Mouse (Mus musculus) monocyte, adult 5-6 weeks (primary cell): ENCODE measurements at regions not wholly inside any gene's neighbourhood (a gene's known extent, or its start where the extent isn't known, plus 50 kb on each side); places are given as distances from the start of the nearest gene placed in this dataset.

Experiments
- ATAC-seq: fragments of 153-309, 156-312 bp; replicated peaks from 2 replicates; pipeline ENCODE4 v1.8.0; 2017; ENCODE audit warnings: mild to moderate bottlenecking; ENCODE audit not compliant: low TSS enrichment, insufficient number of reproducible peaks, severe bottlenecking, poor library complexity, low FRiP score

GRCm38 (mm10) chr13:44246714-44247251 lies 462.2 kb downstream of the Cd83 start:
- no peak for ATAC-seq

GRCm38 (mm10) chr13:44247861-44248260 lies 463.3 kb downstream of the Cd83 start:
- ATAC-seq: no peak

GRCm38 (mm10) chr13:44248401-44248800 lies 463.8 kb downstream of the Cd83 start:
- ATAC-seq: no peak

- ATAC-seq: no peak
These were observed 464.5 kb downstream of the Cd83 start for GRCm38 (mm10) chr13:44249119-44249518.

- ATAC-seq: no peak
These were observed 466.1 kb downstream of the Cd83 start for GRCm38 (mm10) chr13:44250474-44251201.

GRCm38 (mm10) chr13:44251503-44251902 lies 466.9 kb downstream of the Cd83 start:
- no peak for ATAC-seq

GRCm38 (mm10) chr13:44252496-44252895 lies 467.9 kb downstream of the Cd83 start:
- ATAC-seq: no peak

- ATAC-seq: no peak
These were observed 470.9 kb upstream of the Jarid2 start for GRCm38 (mm10) chr13:44258422-44258821.

- no peak for ATAC-seq
These were observed 469.2 kb upstream of the Jarid2 start for GRCm38 (mm10) chr13:44260039-44260438.

GRCm38 (mm10) chr13:44260637-44261333 lies 468.5 kb upstream of the Jarid2 start:
- ATAC-seq: no peak

GRCm38 (mm10) chr13:44272746-44273524 lies 456.3 kb upstream of the Jarid2 start:
- ATAC-seq: no peak

- ATAC-seq: no peak
These were observed 451.3 kb upstream of the Jarid2 start for GRCm38 (mm10) chr13:44277952-44278351.

- ATAC-seq: no peak
These were observed 450.2 kb upstream of the Jarid2 start for GRCm38 (mm10) chr13:44279036-44279435.

- no peak for ATAC-seq
These were observed 449.0 kb upstream of the Jarid2 start for GRCm38 (mm10) chr13:44280296-44280695.

- no peak for ATAC-seq
These were observed 447.5 kb upstream of the Jarid2 start for GRCm38 (mm10) chr13:44281796-44282195.

- no peak for ATAC-seq
These were observed 447.0 kb upstream of the Jarid2 start for GRCm38 (mm10) chr13:44282306-44282705.

GRCm38 (mm10) chr13:44282731-44283571 lies 446.3 kb upstream of the Jarid2 start:
- no peak for ATAC-seq

GRCm38 (mm10) chr13:44285881-44286280 lies 443.4 kb upstream of the Jarid2 start:
- ATAC-seq: no peak
